Mouse (Mus musculus) bone marrow, adult 2 months (tissue): ENCODE data around the gene Tuba3a.

ENCODE experiments used
- CTCF ChIP-seq: fragments of 200-500 bp; IDR thresholded peaks from 2 replicates; pipeline ENCODE4 v1.5.1; 2011; ENCODE audit warnings: low read length, control low read depth; ENCODE audit not compliant: control insufficient read depth, insufficient read depth
- POLR2A ChIP-seq: fragments of 200-500 bp; IDR thresholded peaks from 2 replicates; pipeline ENCODE4 v1.6.1; 2011; ENCODE audit warnings: low read depth, mild to moderate bottlenecking, control low read depth, low read length, borderline replicate concordance; ENCODE audit not compliant: control insufficient read depth

DNA sequence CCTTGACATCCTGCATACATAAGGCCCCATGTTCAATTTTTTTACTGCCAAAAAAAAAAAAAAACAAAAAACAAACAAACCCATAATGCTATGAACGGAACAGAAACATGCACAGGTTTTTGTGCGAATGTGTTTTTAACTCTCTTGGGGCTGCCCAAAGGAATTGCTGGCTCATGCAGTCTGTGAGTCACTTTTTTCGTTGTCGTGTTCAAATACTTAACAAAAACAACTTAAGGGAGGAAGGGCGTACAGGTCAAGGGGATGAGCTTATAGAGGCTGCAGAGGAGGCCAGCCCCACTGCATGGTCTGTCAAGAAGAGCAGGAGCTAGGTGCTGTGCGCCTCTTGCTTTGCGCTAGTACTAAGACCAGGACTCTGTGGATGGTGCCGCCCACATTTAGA lies 33.1 kb downstream of the Tuba3a start:
- TF ChIP-seq POLR2A (no peak), CTCF (no peak)
